Mouse (Mus musculus): Measurements from ENCODE around the gene Olfr1185-ps1.
"Not testable (repeated sequence)": the region's sequence is repeated elsewhere in the genome, so short reads cannot be mapped to it uniquely, and the experiment has no call there.

The Olfr1185-ps1 gene

GRCm38 (mm10) chr2:88493020-88493419 lies at the start of gene Olfr1185-ps1:
TSS of gene Olfr1185-ps1 (plus strand) at chr2:88493320.
- no peak for DNase-seq (ENCODE audit: low read depth)

GRCm38 (mm10) chr2:88449031-88449430 lies 44.1 kb upstream of the Olfr1185-ps1 start, which contains the start of gene Gm13757:
TSS of gene Gm13757 (minus strand) at chr2:88449131.
- no peak for DNase-seq (ENCODE audit: low read depth)

- DNase-seq (ENCODE audit: low read depth) = not testable (repeated sequence)
Measured at GRCm38 (mm10) chr2:88454567-88454966, 38.6 kb upstream of the Olfr1185-ps1 start, which contains the start of gene Olfr1183. TSS of gene Olfr1183 (plus strand) at chr2:88454867.

GRCm38 (mm10) chr2:88483298-88483697 lies 9.8 kb upstream of the Olfr1185-ps1 start, which contains the start of gene Olfr1184:
TSS of gene Olfr1184 (plus strand) at chr2:88483598.
- no peak for DNase-seq (ENCODE audit: low read depth)

GRCm38 (mm10) chr2:88518251-88518650 lies 25.1 kb downstream of the Olfr1185-ps1 start, which contains the start of gene Olfr1186:
TSS of gene Olfr1186 (plus strand) at chr2:88518551.
- DNase-seq (ENCODE audit: low read depth) = no peak

- DNase-seq (ENCODE audit: low read depth) = no peak
Measured at GRCm38 (mm10) chr2:88525720-88526119, 32.6 kb downstream of the Olfr1185-ps1 start.
